ENCODE assay signal across 8 mouse cellular contexts in the genomic region with DNA sequence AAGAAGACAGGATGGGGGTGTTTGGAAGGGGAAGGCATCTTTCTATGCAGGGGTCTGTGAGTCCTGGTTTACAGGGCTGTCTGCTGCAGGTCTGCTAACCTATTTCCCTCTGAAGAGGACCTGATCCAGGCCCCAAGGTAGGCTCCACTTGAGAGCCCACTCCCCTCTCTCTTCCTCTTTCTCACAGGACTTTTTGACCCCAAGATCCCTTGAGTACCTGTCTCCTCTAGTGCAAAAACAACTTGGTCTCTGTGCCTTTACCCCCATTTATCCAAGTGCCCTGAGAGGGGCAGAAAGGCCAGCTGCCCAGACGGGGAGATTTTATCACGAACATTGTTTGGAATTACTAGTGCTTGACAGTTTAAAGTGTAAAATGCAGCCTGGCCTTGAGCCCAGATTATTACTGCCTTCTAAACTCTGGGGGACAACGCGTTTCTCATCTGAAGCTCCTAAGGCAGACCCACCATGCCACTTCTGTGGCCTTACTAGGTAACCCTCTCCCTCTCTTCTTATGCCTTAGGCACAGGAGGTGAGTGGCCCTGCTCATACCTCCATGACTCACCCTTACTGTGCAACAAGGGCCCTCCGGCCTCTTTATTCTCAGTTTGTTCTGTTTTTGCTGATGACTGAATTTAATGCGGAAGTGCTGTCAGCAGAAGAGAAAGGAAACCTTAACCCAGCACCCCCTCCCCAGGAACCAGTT.
DNase-seq lines count a peak whose midpoint lies in the region; ATAC-seq and TF ChIP-seq lines count a peak whose summit lies in the region.

No protein-coding gene starts in this region.

- TF ChIP-seq POLR2A in heart, adult 2 months (IDR thresholded peaks at IDR 0.05; ENCODE audit: insufficient read depth, low read depth, low read length): no peak

- peak overlapping the region; percentile 91 for H3K27ac ChIP-seq in heart, adult 2 months
- peak overlapping the region; percentile 95 for H3K27ac ChIP-seq in forebrain, postnatal 0 days (ENCODE audit: low read depth, low read length)
- H3K27ac ChIP-seq in kidney, embryonic 14.5 days (ENCODE audit: low read depth, low read length): peak overlapping the region; percentile 100

- intact Hi-C loops in heart, adult 2 months (cut with DNase I): loop anchor here (2.0 kb wide), 1 partner anchor 39 kb away; no protein-coding TSS in a partner anchor
- intact Hi-C loops in heart, postnatal 25 days (cut with DNase I): no loop called here

- peaks cover 3% of the 10 kb centered on the region; the same call in 1 of the 2 replicates for H3K36me3 ChIP-seq in heart, adult 2 months (ENCODE audit: control insufficient read depth, insufficient read depth, low read length)
- no peaks in the 10 kb centered on the region for H3K36me3 ChIP-seq in forebrain, postnatal 0 days (ENCODE audit: insufficient read depth)
- no peaks in the 10 kb centered on the region for H3K36me3 ChIP-seq in kidney, embryonic 14.5 days (ENCODE audit: control insufficient read depth, insufficient read depth, low read length)

- no peak for ATAC-seq in forebrain, postnatal 0 days
- ATAC-seq in kidney, embryonic 14.5 days (ENCODE audit: low FRiP score, low TSS enrichment): no peak

- no peak overlapping the region for H3K4me2 ChIP-seq in forebrain, postnatal 0 days (ENCODE audit: low read depth)
- H3K4me2 ChIP-seq in kidney, embryonic 14.5 days (replicated peaks; ENCODE audit: low read depth, low read length): no peak overlapping the region

- TF ChIP-seq CTCF in heart, adult 2 months (IDR thresholded peaks at IDR 0.05): no peak
- no peak for TF ChIP-seq CTCF in forebrain, postnatal 0 days (IDR thresholded peaks at IDR 0.05; ENCODE audit: low read depth)

- no peaks in the 10 kb centered on the region for H3K79me2 ChIP-seq in heart, adult 2 months (replicated peaks; ENCODE audit: control insufficient read depth, insufficient read depth, low read length)

- H3K9ac ChIP-seq in heart, adult 2 months (ENCODE audit: low read depth, low read length): peak overlapping the region; percentile 0; the same call in 1 of the 2 replicates
- no peak overlapping the region for H3K9ac ChIP-seq in forebrain, postnatal 0 days
- no peak overlapping the region; the same call in 1 of the 2 replicates for H3K9ac ChIP-seq in kidney, embryonic 14.5 days (ENCODE audit: low read depth, low read length)

- no peak overlapping the region for H3K4me3 ChIP-seq in heart, adult 2 months
- H3K4me3 ChIP-seq in forebrain, postnatal 0 days (ENCODE audit: low read depth, low read length): no peak overlapping the region
- H3K4me3 ChIP-seq in kidney, embryonic 14.5 days (ENCODE audit: low read length): no peak overlapping the region

- no peaks in the 10 kb centered on the region for H3K27me3 ChIP-seq in heart, adult 2 months (ENCODE audit: control insufficient read depth, insufficient read depth, low read length)
- no peaks in the 10 kb centered on the region for H3K27me3 ChIP-seq in forebrain, postnatal 0 days (ENCODE audit: insufficient read depth, low read length)
- H3K27me3 ChIP-seq in kidney, embryonic 14.5 days (ENCODE audit: control insufficient read depth, insufficient read depth, low read length): no peaks in the 10 kb centered on the region

- DNase-seq in heart, adult 2 months: peak in 1 of 2 experiments; percentile 47
- no peak for DNase-seq in heart, postnatal 25 days (ENCODE audit: low spot score)
- no peak for DNase-seq in forebrain, postnatal 0 days
- peak; percentile 51 to 61 for DNase-seq in lung, postnatal 4 days
- no peak for DNase-seq in ovary, postnatal 14 days (ENCODE audit: low spot score)
- DNase-seq in right cerebral cortex, adult 18-20 months: no peak
- no peak for DNase-seq in frontal cortex, postnatal 25 days (ENCODE audit: low spot score in 2 of 2)

- peaks cover 47% of the 10 kb centered on the region for H3K4me1 ChIP-seq in heart, adult 2 months (ENCODE audit: control insufficient read depth, insufficient read depth, low read length)
- H3K4me1 ChIP-seq in forebrain, postnatal 0 days (ENCODE audit: insufficient read depth): peaks cover 23% of the 10 kb centered on the region
- H3K4me1 ChIP-seq in kidney, embryonic 14.5 days (ENCODE audit: control insufficient read depth, insufficient read depth, low read length): peaks cover 68% of the 10 kb centered on the region

- H3K9me3 ChIP-seq in forebrain, postnatal 0 days (ENCODE audit: low read length): no peaks in the 10 kb centered on the region
- H3K9me3 ChIP-seq in kidney, embryonic 14.5 days (ENCODE audit: control insufficient read depth, low read length): no peaks in the 10 kb centered on the region

- 0 out of 2 replicates have a peak, but pooled peaks have one; percentile 42 for TF ChIP-seq EP300 in heart, adult 2 months (IDR thresholded peaks at IDR 0.05; ENCODE audit: insufficient read depth, low read depth, low read length)

- WGBS in heart, adult 2 months: 18% methylated on average over 6 of the region's 6 CpGs
- 57% methylated on average over 6 of the region's 6 CpGs for WGBS in forebrain, postnatal 0 days
- 23% methylated on average over 6 of the region's 6 CpGs for WGBS in kidney, embryonic 14.5 days

Comparison
In these comparisons a context has a peak if more than half of its experiments do, and no peak if none do; other contexts are left out.
1. DNase-seq: peak in lung, postnatal 4 days (2 of 2); none in heart, postnatal 25 days (single experiment), forebrain, postnatal 0 days (single experiment), ovary, postnatal 14 days (single experiment), right cerebral cortex, adult 18-20 months (single experiment) and frontal cortex, postnatal 25 days (0 of 2).
2. Peak in every context shown above with its lines, with median percentiles within 50 percentile points of each other: H3K27ac ChIP-seq.